Mouse (Mus musculus): ENCODE data around the gene Tbcb. TPM values are rescaled to one million over a fixed set of nuclear protein-coding genes. Genes with fewer than 3 reads are reported as not detected.

Gene Tbcb
- 83.5 TPM for polyA plus RNA-seq (2014; fragmentation: Illumina TruSeq; extraction: RNeasy Lipid Tissue Mini Kit (QIAGEN cat#74804); ENCODE audit: insufficient read depth, low read depth, low replicate concordance)

DNA sequence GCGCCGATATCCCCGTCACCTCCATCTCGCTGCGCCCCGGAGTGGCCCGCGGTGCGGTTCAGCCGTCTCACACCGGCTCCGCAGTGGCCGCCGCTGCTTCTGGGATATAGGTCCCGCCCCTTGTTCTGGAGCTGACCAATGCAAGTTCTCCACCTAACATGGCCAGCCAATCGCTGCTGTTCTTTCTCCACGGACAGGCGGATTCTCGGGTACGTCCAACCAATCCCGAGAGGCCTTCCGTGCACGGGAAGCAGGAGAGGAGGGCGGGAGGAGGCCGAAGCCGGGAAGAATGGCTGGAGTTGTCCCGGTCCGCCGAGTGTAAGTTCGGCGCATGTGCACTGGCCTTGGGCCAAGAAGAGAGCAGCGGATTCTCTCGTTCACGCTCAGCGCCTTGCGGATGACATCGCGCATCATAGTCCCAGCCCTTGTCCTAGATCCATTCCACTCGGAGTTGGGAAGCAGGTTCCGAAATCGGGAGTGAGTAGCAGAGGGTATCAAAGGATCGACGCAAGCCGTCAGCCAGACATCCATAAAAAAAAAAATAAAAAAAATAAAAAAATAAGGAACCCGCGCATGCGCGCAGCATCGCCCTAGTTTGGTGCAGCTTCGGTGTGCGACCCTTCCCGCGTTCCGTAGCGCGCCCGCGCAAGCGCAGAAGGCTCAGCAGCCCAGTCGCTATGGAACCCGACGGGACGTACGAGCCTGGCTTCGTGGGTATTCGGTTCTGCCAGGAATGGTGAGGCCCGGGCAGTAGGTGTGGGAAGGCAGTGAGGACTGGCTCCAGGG is at the start of gene Tbcb, which contains the start of gene Polr2i:
Gene Tbcb, minus strand, starts transcription at position 604 of the 786 bp plus-strand sequence.
Gene Polr2i, plus strand, starts transcription at position 280 of the 786 bp plus-strand sequence.

DNA sequence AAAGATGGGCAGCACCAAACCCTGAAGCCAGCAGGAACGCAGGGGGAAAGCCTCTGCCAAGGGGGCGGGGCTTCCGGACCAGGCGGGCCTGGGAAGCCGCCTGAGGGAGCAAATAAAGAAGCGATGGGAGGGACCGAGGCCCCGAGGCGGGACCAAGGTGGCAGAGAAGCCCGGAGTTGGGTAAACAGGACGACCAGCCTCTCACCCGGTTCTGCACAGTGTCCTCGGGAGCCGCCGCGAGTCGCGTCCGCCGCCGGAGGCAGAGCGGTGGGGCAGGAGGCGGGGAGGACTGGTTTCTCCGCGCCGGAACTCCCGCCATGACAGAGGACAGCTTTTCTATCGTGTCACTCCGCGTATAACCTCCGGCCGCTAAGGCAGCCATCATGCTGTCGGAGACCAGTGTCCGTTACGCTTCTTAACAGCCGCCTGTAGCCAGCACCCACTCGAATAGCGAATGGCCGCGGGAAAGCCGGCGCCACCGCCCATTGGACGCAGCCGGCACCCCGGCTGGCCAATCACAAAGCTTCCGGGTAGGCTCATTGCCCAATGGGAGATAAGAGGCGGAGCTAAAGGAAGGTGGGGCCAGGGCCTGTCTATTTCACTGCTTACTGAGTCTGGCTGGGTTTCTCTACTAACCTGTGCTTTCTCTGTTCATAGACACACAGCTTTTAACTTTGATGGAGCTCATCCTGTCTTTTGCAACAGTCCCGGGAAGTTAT is 48.0 kb upstream of the Tbcb start, which contains the start of the genes Thap8 and Wdr62:
Gene Thap8, plus strand, starts transcription at position 144 of the 719 bp plus-strand sequence.
Gene Wdr62, minus strand, starts transcription at position 469 of the 719 bp plus-strand sequence.

DNA sequence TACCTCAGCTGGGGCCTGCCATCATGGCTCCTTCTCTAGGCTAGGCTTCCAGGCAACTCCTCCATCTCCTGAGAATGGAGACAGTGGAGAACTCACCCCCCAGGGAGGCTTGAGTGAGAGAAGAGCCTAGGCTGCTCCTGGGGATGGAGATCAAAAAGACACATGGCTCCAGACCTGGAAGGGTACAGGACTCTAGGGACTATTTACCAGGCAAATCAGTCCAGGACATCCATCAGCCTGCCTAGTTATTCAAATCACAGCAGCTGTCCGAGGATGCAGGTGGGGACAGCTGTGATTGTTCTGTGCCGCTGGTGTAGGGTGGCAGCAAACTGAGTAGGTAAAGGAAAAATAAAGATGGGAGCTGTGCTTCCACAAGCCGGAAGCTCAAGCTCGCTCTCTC is 3.6 kb upstream of the Tbcb start, which contains the start of gene Ovol3:
Gene Ovol3, minus strand, starts transcription at position 101 of the 400 bp plus-strand sequence.

DNA sequence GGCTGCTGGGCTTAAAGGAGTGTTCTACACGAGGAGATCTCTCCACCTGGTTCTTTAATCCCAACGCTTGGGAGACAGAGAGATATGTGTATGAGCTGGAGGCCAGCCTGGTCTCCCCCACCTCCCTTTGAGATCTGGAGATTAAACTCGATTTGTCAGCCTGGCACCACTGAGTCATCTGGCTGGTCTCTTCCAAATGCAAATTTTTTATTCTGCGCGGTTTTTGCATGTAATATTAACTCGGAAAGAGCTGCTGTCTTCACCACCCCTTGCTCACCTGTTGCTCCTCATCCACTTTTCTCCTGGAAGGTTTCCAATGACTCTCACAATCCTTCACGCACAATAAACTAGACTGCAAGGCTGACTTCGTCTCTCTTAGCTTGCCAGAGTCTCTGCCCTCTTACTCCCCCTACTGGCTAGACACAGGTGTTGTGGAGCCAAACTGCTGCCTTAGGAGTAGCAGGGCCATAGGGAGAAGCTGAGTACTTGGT is 33.5 kb downstream of the Tbcb start, which contains the start of gene Capns1:
Gene Capns1, minus strand, starts transcription at position 331 of the 491 bp plus-strand sequence.

DNA sequence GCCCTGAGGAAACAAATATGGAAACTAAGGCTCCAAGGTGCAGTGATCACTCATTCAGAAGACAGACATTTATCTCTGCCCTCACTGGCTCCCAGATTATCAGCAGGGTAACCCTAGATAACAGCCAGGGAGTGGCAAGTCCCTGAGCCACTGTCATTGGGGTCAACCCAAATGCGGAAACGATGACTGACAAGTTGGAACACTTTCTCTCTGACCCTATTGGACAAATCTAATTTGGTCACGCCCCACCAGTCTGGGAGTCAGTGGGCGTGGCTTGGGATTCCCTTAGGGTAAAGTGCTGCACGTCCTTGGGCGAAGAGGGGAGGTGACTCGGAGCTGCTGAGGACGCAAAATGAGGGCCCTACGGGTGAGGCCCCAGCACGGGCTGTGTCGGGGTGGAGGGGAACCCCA is 48.2 kb downstream of the Tbcb start, which contains the start of gene Cox7a1:
Gene Cox7a1, plus strand, starts transcription at position 266 of the 411 bp plus-strand sequence.

Other genes with a start within 250 kb of the Tbcb start
- 2.4 TPM for gene Zfp568, start 248.3 kb downstream of the Tbcb start, polyA plus RNA-seq (2014; fragmentation: Illumina TruSeq; extraction: RNeasy Lipid Tissue Mini Kit (QIAGEN cat#74804); ENCODE audit: insufficient read depth, low read depth, low replicate concordance)
- 2.8 TPM for gene Zfp14, start 180.9 kb downstream of the Tbcb start, polyA plus RNA-seq (2014; fragmentation: Illumina TruSeq; extraction: RNeasy Lipid Tissue Mini Kit (QIAGEN cat#74804); ENCODE audit: insufficient read depth, low read depth, low replicate concordance)
- gene Zfp82, start 159.4 kb downstream of the Tbcb start, polyA plus RNA-seq (2014; fragmentation: Illumina TruSeq; extraction: RNeasy Lipid Tissue Mini Kit (QIAGEN cat#74804); ENCODE audit: insufficient read depth, low read depth, low replicate concordance), result 3.7 TPM
- gene Gm26920, start 141.9 kb downstream of the Tbcb start, polyA plus RNA-seq (2014; fragmentation: Illumina TruSeq; extraction: RNeasy Lipid Tissue Mini Kit (QIAGEN cat#74804); ENCODE audit: insufficient read depth, low read depth, low replicate concordance), result not detected
- 3.7 TPM for gene Zfp566, start 141.7 kb downstream of the Tbcb start, polyA plus RNA-seq (2014; fragmentation: Illumina TruSeq; extraction: RNeasy Lipid Tissue Mini Kit (QIAGEN cat#74804); ENCODE audit: insufficient read depth, low read depth, low replicate concordance)
- gene Zfp260, start 137.5 kb downstream of the Tbcb start, polyA plus RNA-seq (2014; fragmentation: Illumina TruSeq; extraction: RNeasy Lipid Tissue Mini Kit (QIAGEN cat#74804); ENCODE audit: insufficient read depth, low read depth, low replicate concordance), result 34.1 TPM
- 0.50 TPM for gene Zfp382, start 110.3 kb downstream of the Tbcb start, polyA plus RNA-seq (2014; fragmentation: Illumina TruSeq; extraction: RNeasy Lipid Tissue Mini Kit (QIAGEN cat#74804); ENCODE audit: insufficient read depth, low read depth, low replicate concordance)
- gene Zfp146, start 62.5 kb downstream of the Tbcb start, polyA plus RNA-seq (2014; fragmentation: Illumina TruSeq; extraction: RNeasy Lipid Tissue Mini Kit (QIAGEN cat#74804); ENCODE audit: insufficient read depth, low read depth, low replicate concordance), result 21.5 TPM
- 91.7 TPM for gene Cox7a1, start 48.1 kb downstream of the Tbcb start, polyA plus RNA-seq (2014; fragmentation: Illumina TruSeq; extraction: RNeasy Lipid Tissue Mini Kit (QIAGEN cat#74804); ENCODE audit: insufficient read depth, low read depth, low replicate concordance)
- gene Capns1, start 33.5 kb downstream of the Tbcb start, polyA plus RNA-seq (2014; fragmentation: Illumina TruSeq; extraction: RNeasy Lipid Tissue Mini Kit (QIAGEN cat#74804); ENCODE audit: insufficient read depth, low read depth, low replicate concordance), result 301 TPM
- gene Polr2i, start 324 bp downstream of the Tbcb start, polyA plus RNA-seq (2014; fragmentation: Illumina TruSeq; extraction: RNeasy Lipid Tissue Mini Kit (QIAGEN cat#74804); ENCODE audit: insufficient read depth, low read depth, low replicate concordance), result 84.4 TPM
- gene Ovol3, start 3.5 kb upstream of the Tbcb start, polyA plus RNA-seq (2014; fragmentation: Illumina TruSeq; extraction: RNeasy Lipid Tissue Mini Kit (QIAGEN cat#74804); ENCODE audit: insufficient read depth, low read depth, low replicate concordance), result not detected
- gene Thap8, start 47.8 kb upstream of the Tbcb start, polyA plus RNA-seq (2014; fragmentation: Illumina TruSeq; extraction: RNeasy Lipid Tissue Mini Kit (QIAGEN cat#74804); ENCODE audit: insufficient read depth, low read depth, low replicate concordance), result not detected
- gene Wdr62, start 48.1 kb upstream of the Tbcb start, polyA plus RNA-seq (2014; fragmentation: Illumina TruSeq; extraction: RNeasy Lipid Tissue Mini Kit (QIAGEN cat#74804); ENCODE audit: insufficient read depth, low read depth, low replicate concordance), result 3.4 TPM
- gene Clip3, start 59.5 kb upstream of the Tbcb start, polyA plus RNA-seq (2014; fragmentation: Illumina TruSeq; extraction: RNeasy Lipid Tissue Mini Kit (QIAGEN cat#74804); ENCODE audit: insufficient read depth, low read depth, low replicate concordance), result 3.7 TPM
- gene Alkbh6, start 76.4 kb upstream of the Tbcb start, polyA plus RNA-seq (2014; fragmentation: Illumina TruSeq; extraction: RNeasy Lipid Tissue Mini Kit (QIAGEN cat#74804); ENCODE audit: insufficient read depth, low read depth, low replicate concordance), result 44.8 TPM
- gene Syne4, start 82.5 kb upstream of the Tbcb start, polyA plus RNA-seq (2014; fragmentation: Illumina TruSeq; extraction: RNeasy Lipid Tissue Mini Kit (QIAGEN cat#74804); ENCODE audit: insufficient read depth, low read depth, low replicate concordance), result 3.2 TPM
- 0.27 TPM for gene E130208F15Rik, start 89.5 kb upstream of the Tbcb start, polyA plus RNA-seq (2014; fragmentation: Illumina TruSeq; extraction: RNeasy Lipid Tissue Mini Kit (QIAGEN cat#74804); ENCODE audit: insufficient read depth, low read depth, low replicate concordance)
- 9.9 TPM for gene Sdhaf1, start 91.6 kb upstream of the Tbcb start, polyA plus RNA-seq (2014; fragmentation: Illumina TruSeq; extraction: RNeasy Lipid Tissue Mini Kit (QIAGEN cat#74804); ENCODE audit: insufficient read depth, low read depth, low replicate concordance)
- gene Lrfn3, start 130.5 kb upstream of the Tbcb start, polyA plus RNA-seq (2014; fragmentation: Illumina TruSeq; extraction: RNeasy Lipid Tissue Mini Kit (QIAGEN cat#74804); ENCODE audit: insufficient read depth, low read depth, low replicate concordance), result 2.7 TPM
- 345 TPM for gene Tyrobp, start 181.5 kb upstream of the Tbcb start, polyA plus RNA-seq (2014; fragmentation: Illumina TruSeq; extraction: RNeasy Lipid Tissue Mini Kit (QIAGEN cat#74804); ENCODE audit: insufficient read depth, low read depth, low replicate concordance)
- gene Hcst, start 187.6 kb upstream of the Tbcb start, polyA plus RNA-seq (2014; fragmentation: Illumina TruSeq; extraction: RNeasy Lipid Tissue Mini Kit (QIAGEN cat#74804); ENCODE audit: insufficient read depth, low read depth, low replicate concordance), result 19.1 TPM
- 3.7 TPM for gene Nfkbid, start 189.5 kb upstream of the Tbcb start, polyA plus RNA-seq (2014; fragmentation: Illumina TruSeq; extraction: RNeasy Lipid Tissue Mini Kit (QIAGEN cat#74804); ENCODE audit: insufficient read depth, low read depth, low replicate concordance)
- gene Aplp1, start 213.3 kb upstream of the Tbcb start, polyA plus RNA-seq (2014; fragmentation: Illumina TruSeq; extraction: RNeasy Lipid Tissue Mini Kit (QIAGEN cat#74804); ENCODE audit: insufficient read depth, low read depth, low replicate concordance), result 5.0 TPM
- not detected for gene Kirrel2, start 225.4 kb upstream of the Tbcb start, polyA plus RNA-seq (2014; fragmentation: Illumina TruSeq; extraction: RNeasy Lipid Tissue Mini Kit (QIAGEN cat#74804); ENCODE audit: insufficient read depth, low read depth, low replicate concordance)
- not detected for gene Nphs1, start 226.0 kb upstream of the Tbcb start, polyA plus RNA-seq (2014; fragmentation: Illumina TruSeq; extraction: RNeasy Lipid Tissue Mini Kit (QIAGEN cat#74804); ENCODE audit: insufficient read depth, low read depth, low replicate concordance)